Mouse (Mus musculus) large intestine, adult 2 months (tissue): ENCODE results near the gene Prr19. TPM values are rescaled to one million over a fixed set of nuclear protein-coding genes. Genes with fewer than 3 reads are reported as not detected.

Source experiments
- DNase-seq: peaks from one replicate; pipeline ENCODE4 v3.0.0-alpha.2; 2012; ENCODE audit warnings: low read depth, low spot score
- WGBS: fragments of 180-500 bp; shearing (Covaris S2); methylation state at CpG from one replicate; pipeline ENCODE4 v1.1.7; 2018; 5-methylcytosine and 5-hydroxymethylcytosine counted together
- polyA plus RNA-seq: library from polyadenylated mRNA; depleted of rRNA; stranded (reverse); fragments of >200 nt; gene quantifications from 2 replicates; pipeline ENCODE4 v1.2.3, GENCODE M21; 2012

Prr19 gene
- polyA plus RNA-seq, 1 experiment, result not detected

DNA sequence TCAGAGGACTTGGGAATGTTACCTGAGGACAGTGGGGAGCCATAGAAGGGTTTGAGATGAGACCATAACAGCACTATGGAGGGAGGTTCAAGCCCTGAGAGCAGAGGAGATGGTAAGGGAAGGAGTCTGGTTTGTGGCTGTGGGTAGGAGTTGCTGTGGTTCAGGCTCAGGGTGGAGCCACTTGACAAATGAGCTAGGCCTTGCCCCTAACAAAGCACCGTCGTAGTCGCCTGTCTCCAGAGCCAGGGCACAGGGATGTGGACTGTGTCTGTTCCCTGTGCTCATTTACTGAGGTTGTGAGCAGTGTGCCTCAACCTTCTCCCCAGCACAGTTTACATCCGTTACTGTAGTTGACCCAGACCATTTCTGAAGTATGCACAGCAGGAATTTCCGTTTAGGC is 26.6 kb upstream of the Prr19 start:
- WGBS, result 66% methylated on average over 5 of the region's 5 CpGs
- no peak for DNase-seq

DNA sequence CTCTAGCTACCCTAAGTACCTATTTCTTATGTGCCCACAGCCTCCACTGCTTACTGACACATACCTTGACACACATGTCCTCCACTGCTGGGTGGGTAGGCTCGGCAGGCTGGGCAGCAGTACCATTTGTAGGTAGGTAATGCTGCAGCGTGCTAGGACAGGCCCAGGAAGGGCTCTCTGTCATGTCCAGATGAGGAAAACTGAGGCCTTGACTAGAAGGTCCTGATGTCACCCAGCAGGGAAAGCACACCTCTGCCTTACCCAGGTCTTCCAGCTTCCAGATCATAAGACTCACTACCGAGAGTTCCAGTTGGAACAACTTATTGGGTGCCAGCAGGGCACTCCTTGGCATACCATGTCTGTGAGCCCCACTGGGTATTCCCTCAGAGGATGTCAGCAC is 26.2 kb upstream of the Prr19 start:
- 87% methylated on average over 3 of the region's 3 CpGs for WGBS
- DNase-seq, result no peak

DNA sequence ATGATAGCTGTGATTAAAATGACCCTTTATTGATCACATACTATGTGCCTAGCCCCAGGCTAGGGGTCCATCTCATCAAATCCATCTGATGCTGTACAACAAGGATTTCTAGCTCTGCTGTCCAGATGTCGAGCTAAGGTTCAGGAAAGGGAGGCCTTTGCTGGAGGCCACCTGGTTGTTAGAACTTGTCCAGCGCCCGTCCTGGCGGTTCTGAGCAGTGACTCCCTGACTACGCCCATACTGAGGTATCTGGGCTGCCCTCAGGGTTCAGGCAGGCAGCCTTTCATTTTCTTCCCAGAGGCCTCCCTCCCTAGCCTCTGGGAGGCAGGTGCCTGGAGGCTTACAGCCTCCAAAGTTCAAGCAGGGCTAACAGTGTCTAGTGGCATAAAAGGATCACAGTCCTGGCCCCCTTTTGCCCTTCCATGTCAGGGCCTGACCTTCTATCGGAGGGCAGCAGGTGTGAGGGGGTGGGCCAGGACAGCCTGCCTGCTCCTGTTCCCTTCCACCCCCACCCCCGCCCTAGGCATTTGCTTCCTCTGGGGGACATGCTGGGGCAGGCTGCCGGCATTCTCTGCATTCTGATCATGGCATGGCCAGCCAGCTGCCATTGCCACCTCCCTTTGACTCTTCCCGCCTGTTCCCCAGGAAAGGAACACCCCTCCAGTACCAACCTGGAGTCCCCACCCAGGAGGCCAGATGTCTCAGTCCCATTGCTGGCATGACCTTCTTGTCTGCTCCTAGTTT is 25.5 kb upstream of the Prr19 start:
- DNase-seq, result no peak
- 34% methylated on average over 9 of the region's 9 CpGs for WGBS

DNA sequence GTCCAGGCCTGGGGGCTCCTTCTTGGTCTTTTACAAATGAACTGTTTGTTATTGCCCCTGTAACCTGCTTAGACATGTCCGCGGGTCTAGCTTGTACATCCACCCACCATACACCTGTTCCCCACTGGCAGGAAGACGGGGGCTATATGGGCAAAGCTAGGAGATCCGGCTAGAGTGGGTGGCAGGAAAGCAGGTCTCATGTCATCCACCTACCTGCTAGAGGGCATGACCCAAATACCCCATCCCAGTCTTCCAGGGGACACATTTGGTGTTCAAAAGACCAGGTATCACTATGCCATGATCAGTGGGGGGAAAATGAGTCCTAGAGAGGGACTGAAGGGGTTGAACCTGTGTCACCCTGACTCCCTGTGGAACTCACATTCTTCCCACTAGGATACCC is 23.8 kb upstream of the Prr19 start:
- no peak for DNase-seq
- 70% methylated on average over 4 of the region's 4 CpGs for WGBS

DNA sequence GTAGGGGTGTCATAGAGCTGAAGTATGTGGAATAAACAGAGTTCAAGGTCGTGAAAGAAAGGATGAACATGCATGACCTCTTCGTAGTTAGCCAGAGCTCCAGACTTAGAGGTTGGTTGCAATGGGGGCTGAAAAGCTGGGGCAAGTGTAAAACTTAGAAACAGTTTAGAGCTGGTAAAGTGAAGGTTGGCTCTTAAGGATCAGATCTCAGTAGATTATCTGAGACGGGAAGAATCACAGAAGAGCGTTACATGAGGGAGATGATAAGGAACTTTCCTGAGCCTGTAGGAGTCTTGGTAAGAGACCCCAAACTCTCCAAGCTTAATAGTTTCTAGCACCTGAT is 23.2 kb upstream of the Prr19 start:
- DNase-seq, result no peak
- 1% methylated on average over 4 of the region's 4 CpGs for WGBS

DNA sequence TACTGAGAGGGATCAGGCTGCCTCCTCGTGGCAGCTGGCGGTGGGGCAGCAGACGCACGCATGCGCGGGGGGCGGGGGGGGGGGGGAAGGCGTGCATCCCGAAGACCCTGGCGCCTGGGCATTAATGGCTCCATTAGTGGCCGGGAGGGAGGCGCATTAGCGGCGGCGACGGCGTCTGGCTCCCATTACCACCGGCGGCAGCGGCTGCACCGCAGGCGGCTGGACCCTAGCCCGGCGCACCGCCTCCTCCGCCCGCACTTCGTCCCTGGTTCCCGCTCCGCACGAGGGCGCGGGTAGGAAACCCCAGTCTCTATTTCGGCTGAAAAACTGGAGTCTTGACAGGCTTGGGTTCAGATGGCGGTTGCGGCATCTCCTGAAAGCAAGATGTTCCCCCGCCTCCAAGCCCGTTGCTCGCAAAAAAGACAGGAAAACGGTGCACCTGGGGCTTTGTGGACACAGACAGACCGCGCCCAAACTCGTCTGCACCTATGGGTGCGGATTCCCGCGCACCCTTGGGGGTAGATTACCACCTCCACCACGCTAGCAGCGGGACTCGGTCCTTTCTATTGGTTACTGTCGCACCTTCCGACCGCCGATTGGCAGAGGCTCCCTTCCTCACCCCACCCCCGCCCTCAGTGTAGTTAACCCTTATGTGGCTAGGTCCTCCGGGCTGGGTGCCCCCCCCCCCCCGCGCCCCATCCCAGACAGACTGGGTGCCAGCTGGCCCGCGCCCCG is 22.7 kb upstream of the Prr19 start:
- 1% methylated on average over 58 of the region's 60 CpGs for WGBS
- no peak for DNase-seq

DNA sequence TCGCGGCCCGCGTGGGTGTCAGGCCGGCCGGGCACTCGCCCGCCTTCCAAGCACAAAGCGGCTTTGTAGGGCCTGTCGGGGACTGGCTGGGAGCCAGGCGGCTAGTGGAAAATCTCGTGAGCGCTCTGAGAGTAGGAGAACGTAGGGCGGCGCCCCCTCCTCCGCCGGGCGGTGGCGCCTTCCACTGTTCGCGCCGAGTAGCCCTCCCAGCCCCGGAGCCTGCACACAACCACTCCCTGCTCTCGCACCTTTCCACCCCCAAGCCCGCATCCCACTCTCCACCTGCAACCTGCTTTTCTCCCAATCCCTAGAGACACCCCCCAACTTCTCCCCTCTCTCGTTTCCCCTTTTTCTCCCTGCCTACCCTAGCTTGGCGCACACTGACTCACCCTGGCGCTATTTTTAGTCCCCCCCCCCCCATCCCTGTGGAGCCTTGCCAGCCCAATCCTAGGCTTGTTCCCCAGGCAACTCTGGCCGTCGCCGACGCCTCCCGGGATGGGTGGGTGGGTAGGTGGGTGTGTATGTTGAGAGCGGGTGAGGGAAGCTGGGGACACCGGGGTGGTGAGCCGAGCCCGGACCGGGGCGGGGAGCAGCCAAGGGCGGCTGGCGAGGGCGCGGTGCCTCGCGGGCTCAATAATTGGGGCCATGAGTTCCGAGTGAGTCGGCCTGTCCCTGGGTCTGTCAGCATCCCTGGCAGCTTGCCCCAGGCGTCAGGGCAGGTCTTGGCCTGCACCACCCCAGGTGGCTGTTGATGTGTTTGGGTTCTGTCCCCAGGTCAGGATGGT is 21.9 kb upstream of the Prr19 start:
- under 1% methylated on average over 47 of the region's 49 CpGs for WGBS

DNA sequence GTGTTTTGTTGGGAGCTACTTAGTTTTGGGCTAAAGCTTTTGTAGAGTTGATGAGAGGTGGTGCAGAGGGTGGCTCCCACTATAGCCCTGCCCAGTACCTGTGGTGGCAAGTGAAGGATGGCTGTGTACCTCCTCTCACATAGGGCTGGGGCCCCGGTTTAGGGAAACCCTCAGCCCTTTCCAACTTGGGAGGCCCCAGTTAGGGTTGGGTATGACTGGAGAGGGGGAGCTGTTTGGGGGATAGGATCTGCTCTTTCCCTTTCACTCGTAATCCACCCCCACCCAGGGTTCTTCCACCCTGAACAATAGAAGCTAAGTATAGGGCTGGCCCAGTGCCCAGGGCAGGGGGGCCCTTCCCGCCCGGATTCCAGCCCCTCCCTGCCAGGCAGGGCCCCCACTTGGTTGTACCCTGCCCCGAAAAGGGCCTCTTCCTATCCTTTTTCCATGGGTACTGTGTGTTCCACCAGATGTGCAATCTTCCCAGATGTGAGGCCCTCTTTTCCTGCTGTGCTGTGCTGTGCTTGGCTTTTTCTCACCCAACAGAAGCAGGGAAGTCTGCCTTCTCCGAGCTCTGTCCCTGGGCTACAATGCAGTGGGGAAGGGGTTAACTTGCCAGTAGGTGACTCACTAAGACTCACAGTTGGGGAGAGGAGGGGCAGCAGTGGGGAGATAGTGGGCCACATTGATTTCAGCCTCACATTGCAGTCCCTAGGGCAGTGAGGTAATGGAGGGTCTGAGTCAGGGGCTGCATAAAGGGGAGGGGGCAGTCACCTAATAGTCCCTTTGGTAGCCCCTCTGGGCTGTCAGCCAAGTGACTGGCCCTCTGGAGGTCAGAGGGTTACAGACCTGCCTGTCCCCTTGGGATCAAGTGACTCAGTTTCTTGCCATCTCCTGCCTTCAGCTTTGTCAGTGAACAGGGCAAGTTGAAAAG is 21.1 kb upstream of the Prr19 start:
- 10% methylated on average over 6 of the region's 6 CpGs for WGBS
- DNase-seq, result no peak

More for the DNA sequence above, 21.9 kb upstream of the Prr19 start:
- no peak for DNase-seq

DNA sequence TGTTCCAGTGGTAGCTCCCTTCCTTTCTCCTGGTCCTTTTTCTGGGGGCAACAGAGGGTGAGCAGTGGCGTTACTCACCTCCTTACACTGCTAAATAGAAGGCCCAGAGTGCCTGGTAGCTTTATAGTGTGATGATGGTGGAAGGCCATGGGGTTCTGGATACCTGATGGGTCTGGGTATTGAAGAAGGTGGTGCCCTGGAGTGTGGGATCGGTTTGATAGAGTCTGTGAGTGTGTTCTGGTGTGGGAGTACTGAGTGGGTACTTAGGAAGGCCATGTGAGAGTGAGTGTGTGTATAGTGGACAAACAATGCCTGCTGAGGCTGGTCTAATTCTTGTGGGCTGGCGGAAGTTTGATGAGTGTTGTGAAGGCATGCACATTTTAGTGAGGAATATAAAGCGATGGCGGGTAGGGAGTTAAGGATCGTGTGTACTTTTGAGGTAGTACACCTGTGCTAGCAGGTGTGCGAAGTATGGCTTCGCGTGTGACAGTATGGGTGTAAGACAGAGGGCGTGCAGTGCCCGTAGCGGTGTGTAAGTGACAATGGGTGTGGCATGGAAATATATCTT is 20.0 kb upstream of the Prr19 start:
- WGBS, result 8% methylated on average over 12 of the region's 12 CpGs
- no peak for DNase-seq

DNA sequence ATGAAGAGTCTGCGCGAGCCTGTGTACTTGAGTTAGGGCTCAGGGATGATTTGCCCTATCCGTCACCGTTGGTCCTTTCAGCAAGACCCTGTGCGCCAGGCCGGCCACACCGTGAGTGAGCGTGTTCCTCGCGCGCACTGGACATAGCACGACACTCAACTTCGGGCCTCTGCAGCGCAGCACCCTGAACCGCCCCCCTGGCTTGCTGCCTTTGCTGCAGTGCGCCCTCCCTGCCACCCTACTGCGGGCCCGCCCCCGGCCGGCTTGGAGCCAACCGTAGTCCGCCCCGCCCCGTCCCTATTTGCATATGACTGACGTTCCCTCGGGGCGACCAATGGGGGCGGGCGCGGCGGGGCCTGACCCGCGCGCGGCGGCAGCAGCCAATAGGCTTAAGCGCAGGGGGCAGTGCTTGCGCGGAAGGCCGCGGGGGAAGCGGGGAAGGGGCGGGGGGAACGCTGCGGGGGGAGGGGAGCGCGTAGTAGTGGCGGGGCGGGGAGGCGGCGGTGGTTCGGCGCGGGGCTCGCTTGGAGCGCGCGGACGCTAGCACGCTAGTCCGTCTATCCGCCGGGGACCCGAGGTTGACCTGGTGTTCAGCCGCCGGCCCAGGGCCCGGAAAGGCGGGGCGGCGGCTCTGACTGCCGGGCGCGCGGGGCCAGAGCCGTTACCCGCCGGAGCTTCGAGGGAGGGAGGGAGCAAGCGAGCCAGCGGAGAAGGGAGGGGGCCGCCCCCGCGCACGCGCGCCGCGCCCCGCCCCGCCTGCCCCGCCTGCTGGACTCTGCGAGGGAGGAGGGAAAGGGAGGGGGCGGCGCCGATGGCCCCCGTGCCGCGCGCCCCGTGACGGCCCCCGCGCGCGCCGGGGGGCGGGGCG is 19.2 kb upstream of the Prr19 start:
- 2% methylated on average over 95 of the region's 108 CpGs for WGBS
- no peak for DNase-seq

DNA sequence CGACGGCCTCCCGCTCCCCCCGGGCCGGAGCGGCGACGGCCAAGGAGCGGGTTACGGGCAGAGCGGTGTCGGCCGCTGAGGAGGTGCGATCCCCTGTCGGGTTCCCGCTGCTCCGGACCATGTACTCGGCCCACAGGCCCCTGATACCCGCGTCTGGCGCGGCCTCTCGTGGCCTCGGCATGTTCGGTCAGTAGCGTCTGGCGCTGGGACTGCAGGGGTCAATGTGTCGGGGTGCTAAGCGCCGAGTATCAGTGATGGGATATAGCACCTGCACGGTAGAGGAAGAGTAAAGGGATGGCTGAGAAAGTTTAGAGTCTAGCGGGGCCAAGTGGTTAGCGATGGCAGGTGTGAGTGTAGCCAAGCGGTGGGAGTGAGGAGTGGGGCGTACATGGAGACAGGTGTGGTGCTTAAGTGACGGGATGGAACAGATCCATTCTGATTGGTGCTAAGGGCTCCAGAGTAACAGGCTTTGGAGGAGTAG is 18.4 kb upstream of the Prr19 start:
- under 1% methylated on average over 35 of the region's 36 CpGs for WGBS
- DNase-seq, result no peak

DNA sequence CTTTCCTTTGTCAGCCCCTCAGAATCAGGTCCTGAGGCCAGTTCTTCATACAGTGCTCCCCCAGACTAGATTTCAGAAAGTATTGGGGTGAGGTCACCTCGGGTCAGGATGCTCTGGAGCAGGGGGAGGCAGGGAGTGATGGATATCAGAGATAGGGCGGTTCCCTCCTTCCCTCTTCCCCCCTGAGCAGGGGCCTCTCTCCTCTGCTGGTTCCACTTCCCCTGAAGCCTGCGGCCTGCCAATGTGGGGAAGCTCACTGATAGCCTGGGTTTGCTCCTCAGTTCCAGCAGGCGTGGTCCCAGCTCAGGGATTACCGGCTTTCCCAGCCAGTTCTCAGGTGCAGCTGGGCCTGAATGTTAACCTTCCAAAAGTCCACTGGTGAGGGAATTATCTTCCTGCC is 17.6 kb upstream of the Prr19 start:
- DNase-seq, result no peak
- WGBS, result 27% methylated on average over 5 of the region's 5 CpGs

DNA sequence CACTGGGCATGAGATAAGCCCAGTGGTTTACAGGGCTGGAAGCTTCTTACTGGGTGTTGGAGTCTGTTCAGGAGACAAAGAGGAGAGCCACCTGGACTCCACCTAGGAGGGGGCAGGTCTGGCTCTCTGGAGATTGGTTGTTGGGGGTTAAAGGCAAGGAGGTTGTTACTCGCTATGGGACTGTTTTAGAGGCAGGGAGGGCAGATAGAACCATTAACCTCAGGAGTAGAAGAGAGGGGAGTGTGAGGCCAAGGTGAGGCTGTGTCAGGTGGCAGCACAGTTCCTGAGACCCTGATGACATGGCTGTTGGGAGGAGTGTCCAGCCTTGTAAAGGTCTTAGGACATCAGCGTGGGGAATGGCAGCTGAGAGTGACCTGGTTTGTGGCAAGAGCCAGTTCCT is 17.0 kb upstream of the Prr19 start:
- 52% methylated on average over 2 of the region's 2 CpGs for WGBS
- no peak for DNase-seq

DNA sequence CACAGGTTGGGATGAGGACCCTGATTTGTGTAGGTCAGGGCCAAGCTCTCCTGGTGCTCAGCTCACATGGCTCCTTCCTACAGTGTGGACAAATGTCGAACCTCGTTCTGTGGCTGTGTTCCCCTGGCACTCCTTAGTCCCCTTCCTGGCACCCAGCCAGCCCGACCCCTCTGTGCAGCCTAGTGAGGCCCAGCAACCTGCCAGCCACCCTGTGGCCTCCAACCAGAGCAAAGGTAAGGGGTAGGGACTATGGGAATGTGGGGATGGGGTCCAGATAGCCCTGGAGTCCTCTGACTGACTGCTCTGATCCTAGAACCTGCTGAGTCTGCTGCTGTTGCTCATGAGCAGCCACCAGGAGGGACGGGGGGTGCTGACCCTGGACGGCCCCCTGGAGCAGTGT is 16.4 kb upstream of the Prr19 start:
- DNase-seq, result no peak
- WGBS, result 64% methylated on average over 5 of the region's 5 CpGs

DNA sequence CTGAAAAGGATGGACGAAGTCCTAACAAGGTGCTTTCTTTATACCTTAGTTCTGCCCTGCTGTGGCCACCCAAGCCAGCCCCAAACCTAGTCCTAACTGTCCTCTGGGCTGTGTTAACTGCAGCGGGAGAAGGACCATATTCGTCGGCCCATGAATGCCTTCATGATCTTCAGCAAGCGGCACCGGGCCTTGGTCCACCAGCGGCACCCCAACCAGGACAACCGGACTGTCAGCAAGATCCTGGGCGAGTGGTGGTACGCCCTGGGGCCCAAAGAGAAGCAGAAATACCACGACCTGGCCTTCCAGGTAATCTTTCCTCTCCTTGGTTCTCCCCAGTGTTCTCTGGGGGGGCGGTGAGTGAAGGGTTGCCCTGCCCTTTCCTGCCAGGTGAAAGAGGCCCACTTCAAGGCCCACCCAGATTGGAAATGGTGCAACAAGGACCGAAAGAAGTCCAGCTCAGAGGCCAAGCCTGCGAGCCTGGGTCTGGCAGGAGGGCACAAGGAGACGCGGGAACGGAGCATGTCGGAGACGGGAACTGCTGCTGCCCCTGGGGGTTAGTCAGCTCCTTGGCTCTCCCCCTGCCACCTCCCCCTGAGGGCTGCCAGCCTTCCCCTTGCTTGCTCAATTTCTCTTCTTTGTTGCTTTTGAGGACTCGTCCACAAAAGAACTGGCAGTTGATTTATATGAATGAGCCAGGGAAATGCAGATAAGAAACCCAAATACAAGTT is 15.5 kb upstream of the Prr19 start:
- 94% methylated on average over 20 of the region's 20 CpGs for WGBS
- DNase-seq, result no peak

DNA sequence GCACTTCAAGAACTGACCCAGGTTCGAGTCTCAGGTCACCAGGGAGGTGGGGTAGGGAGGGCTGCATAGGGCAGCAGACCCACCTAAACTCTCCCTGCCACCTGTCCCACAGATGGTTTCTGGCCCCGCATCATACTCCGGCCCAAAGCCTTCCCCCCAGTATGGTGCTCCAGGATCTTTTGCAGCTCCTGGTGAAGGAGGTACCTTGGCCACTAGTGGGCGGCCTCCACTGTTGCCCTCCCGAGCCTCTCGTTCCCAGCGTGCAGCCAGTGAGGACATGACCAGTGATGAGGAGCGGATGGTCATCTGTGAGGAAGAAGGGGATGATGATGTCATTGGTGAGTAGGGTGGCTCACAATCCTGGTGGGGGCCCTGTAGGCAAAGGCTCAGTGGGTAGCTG is 14.2 kb upstream of the Prr19 start:
- WGBS, result 81% methylated on average over 8 of the region's 8 CpGs
- DNase-seq, result no peak

DNA sequence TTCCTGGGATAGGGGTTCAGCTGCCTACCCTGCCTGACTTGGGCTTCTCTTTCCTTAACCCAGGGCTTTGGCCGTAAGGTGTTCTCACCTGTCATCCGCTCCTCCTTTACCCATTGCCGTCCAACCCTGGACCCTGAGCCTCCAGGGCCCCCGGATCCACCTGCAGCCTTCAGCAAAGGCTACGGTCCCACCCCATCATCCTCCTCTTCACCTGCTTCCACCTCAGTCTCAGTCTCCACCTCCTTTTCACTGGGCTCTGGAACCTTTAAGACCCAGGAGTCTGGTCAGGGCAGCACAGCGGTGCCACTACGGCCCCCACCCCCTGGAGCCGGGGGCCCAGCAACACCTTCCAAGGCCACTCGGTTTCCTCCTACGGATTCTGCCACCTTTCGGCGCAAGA is 13.2 kb upstream of the Prr19 start:
- DNase-seq, result no peak
- WGBS, result 91% methylated on average over 12 of the region's 12 CpGs

DNA sequence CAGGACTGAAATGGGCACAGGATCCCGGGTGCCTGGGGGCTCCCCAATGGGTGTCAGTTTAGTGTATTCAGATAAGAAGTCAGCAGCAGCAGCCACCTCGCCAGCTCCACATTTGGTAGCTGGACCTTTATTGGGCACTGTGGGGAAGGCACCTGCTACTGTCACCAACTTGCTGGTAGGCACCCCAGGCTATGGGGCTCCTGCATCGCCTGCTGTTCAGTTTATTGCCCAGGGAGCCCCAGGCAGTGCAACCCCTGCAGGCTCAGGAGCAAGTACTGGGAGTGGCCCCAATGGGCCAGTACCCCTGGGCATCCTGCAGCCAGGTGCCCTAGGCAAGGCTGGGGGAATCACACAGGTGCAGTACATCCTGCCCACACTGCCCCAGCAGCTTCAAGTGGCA is 12.5 kb upstream of the Prr19 start:
- 91% methylated on average over 3 of the region's 3 CpGs for WGBS
- no peak for DNase-seq
